Mouse (Mus musculus): ENCODE results near the gene Cptp. TPM values are rescaled to one million over a fixed set of nuclear protein-coding genes. Genes with fewer than 3 reads are reported as not detected.

The Cptp gene
- polyA plus RNA-seq, 1 experiment from 2014 or later, result 22.1 TPM

DNA sequence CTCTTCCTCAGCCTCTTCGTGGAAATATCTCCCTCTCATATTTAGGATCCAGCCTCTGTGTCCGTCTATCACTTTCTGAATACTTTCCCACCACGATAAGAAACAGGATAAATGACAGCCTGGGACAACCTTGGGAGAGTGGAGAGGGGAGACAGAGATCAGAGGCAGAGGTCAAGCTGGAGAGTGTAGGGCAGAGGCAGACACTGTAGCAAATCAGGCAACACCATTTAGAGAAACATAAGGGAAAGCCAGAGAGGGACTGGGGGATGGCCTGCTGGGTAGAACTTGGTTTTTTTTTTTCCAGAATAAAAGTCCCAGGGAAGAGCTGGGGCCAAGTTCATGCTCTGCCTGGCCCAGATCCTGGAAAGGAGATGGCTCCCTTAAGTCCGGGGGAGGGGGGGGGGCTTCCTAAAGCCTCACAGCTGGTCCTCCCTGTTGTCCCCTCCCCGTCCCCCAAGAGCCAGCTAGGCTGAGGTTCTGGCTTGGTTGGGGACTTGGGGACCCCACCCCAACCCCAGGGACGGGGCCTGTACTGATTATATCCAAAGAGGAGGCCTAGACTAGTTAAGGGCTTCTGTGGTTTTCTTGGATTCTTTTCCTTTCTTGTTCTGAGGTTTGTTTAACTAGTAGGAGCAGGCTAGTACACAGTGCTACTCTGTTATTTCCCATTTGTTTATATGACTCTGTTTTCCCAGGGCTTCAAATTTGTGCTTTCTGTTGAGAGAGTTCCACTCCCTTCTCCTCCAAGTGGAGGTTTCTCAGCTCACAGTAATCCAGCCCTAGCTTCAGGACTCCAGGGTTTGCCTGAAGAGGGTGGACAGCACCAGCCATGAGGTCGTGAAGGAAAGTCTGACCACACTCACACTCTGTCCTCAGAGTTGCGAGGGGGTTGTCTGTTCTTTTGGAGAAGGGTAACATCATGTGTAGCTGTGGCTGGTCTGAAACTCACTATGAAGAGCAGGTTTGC, 30.8 kb downstream of the Cptp start:
- no peak overlapping the region for H3K4me2 ChIP-seq (replicated peaks)
- peaks cover 21% of the 10 kb centered on the region for H3K27me3 ChIP-seq
- H3K4me3 ChIP-seq (replicated peaks), result no peak overlapping the region
- H3K27ac ChIP-seq, result no peak overlapping the region
- no peak for ATAC-seq
- H3K9ac ChIP-seq (replicated peaks), result no peak overlapping the region
- no peaks in the 10 kb centered on the region for H3K9me3 ChIP-seq
- H3K36me3 ChIP-seq, result 0 out of 2 replicates have a peak, but pooled peaks cover 6% of the 10 kb centered on the region
- H3K4me1 ChIP-seq (replicated peaks), result peaks cover 34% of the 10 kb centered on the region
- WGBS, result 62% methylated on average over 8 of the region's 8 CpGs

DNA sequence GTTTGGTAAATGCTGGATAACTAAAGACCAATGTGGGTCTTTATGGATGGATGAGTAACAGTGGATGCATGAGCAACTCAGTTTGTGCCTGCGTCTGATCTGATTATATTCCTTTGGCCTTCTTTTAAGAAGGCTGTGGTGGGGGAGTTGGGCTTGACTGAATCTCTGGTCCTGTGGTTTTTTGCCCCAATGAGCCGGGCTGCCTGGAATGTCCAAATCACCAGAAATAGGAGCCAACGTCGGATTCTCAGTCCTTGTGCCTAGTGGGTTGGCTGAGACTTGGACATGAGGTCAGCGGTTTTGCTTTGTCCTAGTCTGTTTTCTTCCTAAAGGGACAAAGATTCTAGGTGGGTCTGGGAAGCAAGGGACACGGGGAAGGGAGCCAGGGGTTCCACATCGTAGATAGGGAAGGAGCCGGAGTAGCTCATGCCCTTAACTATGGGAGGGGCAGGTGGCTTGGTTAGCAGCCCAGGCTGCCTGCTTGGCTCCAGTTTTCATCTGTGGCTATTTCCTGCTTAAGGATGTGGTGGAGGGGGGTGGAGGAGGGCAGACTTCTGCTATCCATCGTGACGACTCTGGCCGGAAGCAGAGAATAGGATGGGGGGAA, 31.7 kb downstream of the Cptp start:
- no peak overlapping the region for H3K4me3 ChIP-seq (replicated peaks)
- ATAC-seq, result no peak
- H3K9ac ChIP-seq (replicated peaks), result no peak overlapping the region
- 80% methylated on average over 11 of the region's 11 CpGs for WGBS
- H3K27me3 ChIP-seq, result peaks cover 16% of the 10 kb centered on the region
- peaks cover 43% of the 10 kb centered on the region for H3K4me1 ChIP-seq (replicated peaks)
- no peak overlapping the region for H3K27ac ChIP-seq
- no peaks in the 10 kb centered on the region for H3K9me3 ChIP-seq
- H3K4me2 ChIP-seq (replicated peaks), result no peak overlapping the region
- H3K36me3 ChIP-seq, result peaks cover 12% of the 10 kb centered on the region; the same call in 1 of the 2 replicates

DNA sequence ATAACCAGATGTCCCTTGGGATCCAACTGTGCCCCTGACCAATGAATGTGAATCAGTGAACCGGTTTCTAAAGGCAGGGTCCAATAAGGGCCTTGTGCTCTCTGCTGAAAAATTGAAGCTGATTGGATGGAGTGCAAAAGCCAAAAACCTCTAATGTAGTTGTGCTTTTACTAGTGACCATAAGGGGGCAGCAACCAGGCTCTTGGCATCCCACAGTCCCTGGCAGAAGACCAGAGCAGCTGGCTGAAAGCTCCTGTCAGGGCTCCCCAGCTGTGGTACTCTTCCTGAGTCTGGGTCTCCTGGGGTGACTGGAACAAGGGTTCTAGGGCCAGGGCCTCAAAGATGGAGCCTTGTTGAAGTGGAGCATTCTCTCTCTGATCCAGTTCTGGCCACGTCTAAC, 35.4 kb downstream of the Cptp start:
- no peaks in the 10 kb centered on the region for H3K9me3 ChIP-seq
- peak overlapping the region; percentile 44; the same call in 1 of the 2 replicates for H3K27ac ChIP-seq
- H3K4me1 ChIP-seq (replicated peaks), result peaks cover 25% of the 10 kb centered on the region
- H3K36me3 ChIP-seq, result peaks cover 12% of the 10 kb centered on the region; the same call in 1 of the 2 replicates
- no peak overlapping the region for H3K9ac ChIP-seq (replicated peaks)
- no peaks in the 10 kb centered on the region for H3K27me3 ChIP-seq
- H3K4me2 ChIP-seq (replicated peaks), result no peak overlapping the region; the same call in 1 of the 2 replicates
- H3K4me3 ChIP-seq (replicated peaks), result no peak overlapping the region
- 41% methylated on average over 2 of the region's 2 CpGs for WGBS
- ATAC-seq, result peak; percentile 41; the same call in 1 of the 2 replicates

DNA sequence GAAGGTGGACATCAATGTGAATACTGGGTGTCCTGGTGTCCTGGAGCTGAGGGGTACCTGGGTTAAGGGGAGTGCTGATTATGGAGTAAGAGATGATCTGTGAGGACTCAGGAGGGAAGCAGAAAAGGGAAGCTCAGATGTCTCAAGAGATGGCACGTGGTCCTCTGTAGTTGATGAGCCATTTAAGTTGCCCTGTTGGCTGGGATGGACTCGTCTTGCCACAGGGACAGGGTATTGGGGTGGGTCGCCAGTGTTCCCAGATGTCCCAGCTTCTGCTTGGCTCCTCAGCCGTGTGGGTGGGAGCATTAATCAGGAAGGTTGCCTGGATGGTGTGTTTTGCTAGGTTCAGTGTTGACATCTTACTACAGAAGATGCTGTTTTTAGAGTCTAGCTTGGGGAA, 36.0 kb downstream of the Cptp start:
- no peak overlapping the region for H3K27ac ChIP-seq
- ATAC-seq, result no peak
- no peak overlapping the region; the same call in 1 of the 2 replicates for H3K4me2 ChIP-seq (replicated peaks)
- peaks cover 25% of the 10 kb centered on the region for H3K4me1 ChIP-seq (replicated peaks)
- H3K9me3 ChIP-seq, result no peaks in the 10 kb centered on the region
- 90% methylated on average over 4 of the region's 4 CpGs for WGBS
- no peaks in the 10 kb centered on the region for H3K27me3 ChIP-seq
- peak overlapping the region; percentile 92; the same call in 1 of the 2 replicates for H3K4me3 ChIP-seq (replicated peaks)
- peaks cover 12% of the 10 kb centered on the region; the same call in 1 of the 2 replicates for H3K36me3 ChIP-seq
- H3K9ac ChIP-seq (replicated peaks), result no peak overlapping the region

DNA sequence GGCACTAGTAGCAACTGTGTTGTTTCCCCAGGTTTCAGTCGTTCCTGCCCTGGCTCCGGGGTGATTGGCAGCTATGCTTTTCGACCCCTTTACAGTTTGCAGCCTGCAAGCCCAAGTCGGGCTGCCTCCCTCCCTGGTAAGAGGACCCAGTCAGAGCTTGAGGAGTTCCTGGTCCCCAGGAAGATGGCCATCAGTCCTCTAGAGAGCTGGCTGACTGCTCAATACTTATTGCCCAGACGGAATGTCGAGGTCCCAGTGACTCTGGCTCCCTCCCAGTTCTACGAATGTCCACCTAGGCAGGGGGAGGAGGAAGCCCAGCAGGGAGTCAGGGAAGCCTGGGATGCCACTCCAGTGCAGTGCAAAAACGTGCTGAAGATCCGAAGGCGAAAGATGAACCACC, 36.9 kb downstream of the Cptp start:
- Histone ChIP-seq H3K27me3 (no peaks in the 10 kb centered on the region), H3K27ac (no peak overlapping the region), H3K9me3 (no peaks in the 10 kb centered on the region), H3K36me3 (peaks cover 20% of the 10 kb centered on the region), H3K4me2 (replicated peaks) (peak overlapping the region; percentile 96), H3K9ac (replicated peaks) (peak overlapping the region; percentile 90), H3K4me3 (replicated peaks) (peak overlapping the region; percentile 92), H3K4me1 (replicated peaks) (peaks cover 25% of the 10 kb centered on the region)
- 60% methylated on average over 10 of the region's 10 CpGs for WGBS
- no peak for ATAC-seq

DNA sequence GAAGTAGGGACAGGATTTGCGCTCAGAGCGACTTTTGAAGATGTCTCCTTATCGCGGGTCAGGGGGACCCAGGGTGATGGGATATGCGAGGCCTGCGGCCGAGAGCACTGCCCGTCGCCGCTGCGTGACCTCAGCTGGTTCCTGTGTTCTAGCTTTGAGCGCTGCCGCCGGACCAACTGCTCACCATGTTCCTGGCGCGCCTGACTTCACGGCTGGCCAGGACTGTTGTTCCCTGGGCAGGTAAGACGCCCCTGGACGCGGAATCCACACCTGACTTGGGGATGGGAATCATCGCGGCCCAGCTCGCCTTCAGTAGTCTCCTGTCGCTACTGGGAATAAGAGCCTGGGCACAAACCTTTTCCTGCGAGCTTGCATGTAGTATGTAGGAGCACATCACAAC, 37.4 kb downstream of the Cptp start:
- H3K4me1 ChIP-seq (replicated peaks), result peaks cover 25% of the 10 kb centered on the region
- ATAC-seq, result no peak; the same call in 1 of the 2 replicates
- H3K4me3 ChIP-seq (replicated peaks), result peak overlapping the region; percentile 92
- WGBS, result 1% methylated on average over 25 of the region's 25 CpGs
- H3K9me3 ChIP-seq, result no peaks in the 10 kb centered on the region
- peak overlapping the region; percentile 90 for H3K9ac ChIP-seq (replicated peaks)
- peaks cover 22% of the 10 kb centered on the region for H3K36me3 ChIP-seq
- H3K27me3 ChIP-seq, result no peaks in the 10 kb centered on the region
- H3K4me2 ChIP-seq (replicated peaks), result peak overlapping the region; percentile 96
- H3K27ac ChIP-seq, result peak overlapping the region; percentile 87

DNA sequence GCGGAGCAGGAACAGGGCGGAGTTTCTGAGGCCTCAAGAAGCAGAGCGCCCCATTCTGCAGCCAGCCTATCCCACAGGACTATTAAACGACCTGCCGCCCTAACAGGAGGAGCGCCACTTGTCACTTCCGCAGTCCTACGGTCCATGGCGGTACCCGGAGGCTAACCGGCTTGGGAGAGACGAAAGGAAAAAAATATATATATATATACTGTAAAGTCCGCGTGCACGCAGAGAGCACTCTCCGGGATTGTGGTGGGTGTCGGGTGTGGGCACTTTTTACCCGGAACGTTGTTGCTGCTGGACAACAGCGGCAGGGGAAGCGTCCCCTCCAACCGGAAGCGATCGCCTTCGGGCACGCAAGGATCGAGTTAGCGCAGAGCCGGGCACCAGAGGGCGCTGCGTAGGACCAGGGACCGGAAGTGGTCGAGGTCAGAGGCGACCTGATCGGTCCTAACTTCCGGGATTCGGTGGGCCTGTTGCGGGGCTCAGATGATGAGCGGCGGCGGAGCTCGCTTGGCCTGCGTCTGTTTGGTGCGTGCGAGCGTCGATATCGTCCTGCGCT, 38.0 kb downstream of the Cptp start, which contains the start of gene Aurkaip1:
TSS of gene Aurkaip1 (plus strand) at position 68 of the 562 bp plus-strand sequence.
- H3K4me1 ChIP-seq (replicated peaks), result peaks cover 25% of the 10 kb centered on the region
- WGBS, result 0% methylated on average over 49 of the region's 49 CpGs
- ATAC-seq, result peak; percentile 95
- peak within 1 kb of the TSS; percentile 90 for H3K9ac ChIP-seq (replicated peaks)
- no peaks in the 10 kb centered on the region for H3K9me3 ChIP-seq
- peak within 1 kb of the TSS; percentile 87 for H3K27ac ChIP-seq
- H3K36me3 ChIP-seq, result peaks cover 27% of the 10 kb centered on the region
- H3K4me2 ChIP-seq (replicated peaks), result peak within 1 kb of the TSS; percentile 96
- no peaks in the 10 kb centered on the region for H3K27me3 ChIP-seq
- peak within 1 kb of the TSS; percentile 92 for H3K4me3 ChIP-seq (replicated peaks)

DNA sequence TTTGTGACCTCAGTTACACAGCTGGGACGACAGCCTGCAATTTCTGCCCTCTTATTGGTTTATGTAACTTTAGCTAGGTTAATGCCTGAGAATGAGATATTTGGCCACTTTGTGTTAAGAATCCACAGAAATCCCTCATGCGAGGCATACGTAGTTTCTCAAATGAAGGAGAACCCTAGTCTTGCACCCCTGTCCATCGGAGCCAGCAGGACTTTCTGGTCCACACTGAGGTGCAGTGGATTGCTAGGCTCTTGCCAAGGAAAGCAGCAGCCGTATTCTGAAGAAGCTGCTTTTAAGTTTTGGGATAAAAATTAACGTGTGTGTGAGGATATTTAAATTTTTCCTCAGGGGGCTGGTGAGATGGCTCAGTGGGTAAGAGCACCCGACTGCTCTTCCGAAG, 38.6 kb downstream of the Cptp start:
- H3K36me3 ChIP-seq, result peaks cover 27% of the 10 kb centered on the region
- H3K4me2 ChIP-seq (replicated peaks), result peak overlapping the region; percentile 96
- 58% methylated on average over 8 of the region's 8 CpGs for WGBS
- ATAC-seq, result no peak
- no peaks in the 10 kb centered on the region for H3K9me3 ChIP-seq
- peak overlapping the region; percentile 92 for H3K4me3 ChIP-seq (replicated peaks)
- H3K9ac ChIP-seq (replicated peaks), result 0 out of 2 replicates have a peak overlapping the region, but pooled peaks have one; percentile 41
- peaks cover 25% of the 10 kb centered on the region for H3K4me1 ChIP-seq (replicated peaks)
- H3K27ac ChIP-seq, result peak overlapping the region; percentile 87
- H3K27me3 ChIP-seq, result no peaks in the 10 kb centered on the region

DNA sequence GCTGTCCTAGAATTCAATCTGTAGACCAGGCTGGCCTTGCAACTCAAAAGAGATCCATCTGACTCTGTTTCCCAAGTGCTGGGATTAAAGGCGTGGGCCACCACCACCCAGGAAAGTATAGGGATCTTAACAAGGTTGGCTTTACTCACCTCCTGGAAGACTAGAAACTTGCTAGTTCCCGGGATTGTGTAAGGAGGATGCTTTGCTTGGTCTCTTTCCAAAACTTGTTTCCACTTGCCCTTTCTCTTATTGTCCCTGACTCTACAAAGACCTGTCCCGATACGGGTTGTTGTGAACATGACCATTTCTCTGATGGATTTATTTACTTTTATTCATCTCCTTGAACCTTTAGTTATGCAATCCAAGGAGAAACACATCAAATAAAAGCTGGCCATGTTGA, 39.4 kb downstream of the Cptp start:
- ATAC-seq, result no peak
- no peak overlapping the region for H3K9ac ChIP-seq (replicated peaks)
- no peak overlapping the region for H3K27ac ChIP-seq
- H3K4me1 ChIP-seq (replicated peaks), result peaks cover 25% of the 10 kb centered on the region
- H3K9me3 ChIP-seq, result no peaks in the 10 kb centered on the region
- H3K36me3 ChIP-seq, result peaks cover 34% of the 10 kb centered on the region
- H3K4me2 ChIP-seq (replicated peaks), result no peak overlapping the region
- no peak overlapping the region for H3K4me3 ChIP-seq (replicated peaks)
- WGBS, result 98% methylated on average over 4 of the region's 4 CpGs
- no peaks in the 10 kb centered on the region for H3K27me3 ChIP-seq

DNA sequence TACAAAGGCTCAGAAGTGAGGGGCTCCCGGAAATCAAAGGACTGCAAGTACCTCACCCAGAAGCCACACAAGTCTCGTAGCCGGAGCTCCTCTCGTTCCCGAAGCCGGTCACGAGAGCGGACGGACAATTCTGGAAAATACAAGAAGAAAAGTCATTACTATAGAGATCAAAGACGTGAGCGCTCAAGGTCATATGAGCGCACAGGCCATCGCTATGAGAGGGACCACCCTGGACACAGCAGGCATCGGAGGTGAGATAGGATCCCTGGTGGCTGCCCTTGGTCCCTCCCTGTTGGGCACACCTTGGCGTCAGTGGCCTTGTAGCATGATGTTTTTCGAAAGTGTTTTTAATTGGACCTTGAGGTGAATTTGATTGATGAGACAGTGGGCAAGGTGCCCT, 45.8 kb downstream of the Cptp start:
- Histone ChIP-seq H3K9ac (replicated peaks) (no peak overlapping the region), H3K4me1 (replicated peaks) (no peaks in the 10 kb centered on the region), H3K4me3 (replicated peaks) (no peak overlapping the region), H3K27ac (no peak overlapping the region), H3K9me3 (no peaks in the 10 kb centered on the region), H3K36me3 (peaks cover 86% of the 10 kb centered on the region), H3K27me3 (no peaks in the 10 kb centered on the region), H3K4me2 (replicated peaks) (no peak overlapping the region)
- 97% methylated on average over 16 of the region's 16 CpGs for WGBS
- ATAC-seq, result no peak

DNA sequence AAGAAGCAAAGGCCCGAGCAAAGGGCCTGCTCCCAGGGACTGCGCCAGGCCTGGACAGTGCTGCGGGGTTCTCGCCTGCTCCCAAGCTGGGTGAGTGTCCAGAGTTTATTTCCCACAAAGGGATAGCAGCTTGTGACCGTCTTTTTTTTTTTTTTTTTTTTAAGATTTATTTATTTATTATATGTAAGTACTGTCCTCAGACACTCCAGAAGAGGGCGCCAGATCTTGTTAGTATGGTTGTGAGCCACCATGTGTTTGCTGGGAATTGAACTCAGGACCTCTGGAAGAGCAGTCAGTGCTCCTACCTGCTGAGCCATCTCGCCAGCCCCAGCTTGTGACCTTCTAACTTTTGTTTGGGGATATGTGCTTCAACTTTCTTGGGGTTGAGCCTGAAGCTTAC, 48.2 kb downstream of the Cptp start:
- ATAC-seq, result no peak
- H3K27ac ChIP-seq, result no peak overlapping the region
- H3K4me3 ChIP-seq (replicated peaks), result no peak overlapping the region
- no peak overlapping the region for H3K4me2 ChIP-seq (replicated peaks)
- no peaks in the 10 kb centered on the region for H3K27me3 ChIP-seq
- no peaks in the 10 kb centered on the region for H3K4me1 ChIP-seq (replicated peaks)
- no peak overlapping the region for H3K9ac ChIP-seq (replicated peaks)
- 77% methylated on average over 7 of the region's 7 CpGs for whole genome bisulfite sequencing
- H3K36me3 ChIP-seq, result peaks cover 93% of the 10 kb centered on the region
- H3K9me3 ChIP-seq, result no peaks in the 10 kb centered on the region

DNA sequence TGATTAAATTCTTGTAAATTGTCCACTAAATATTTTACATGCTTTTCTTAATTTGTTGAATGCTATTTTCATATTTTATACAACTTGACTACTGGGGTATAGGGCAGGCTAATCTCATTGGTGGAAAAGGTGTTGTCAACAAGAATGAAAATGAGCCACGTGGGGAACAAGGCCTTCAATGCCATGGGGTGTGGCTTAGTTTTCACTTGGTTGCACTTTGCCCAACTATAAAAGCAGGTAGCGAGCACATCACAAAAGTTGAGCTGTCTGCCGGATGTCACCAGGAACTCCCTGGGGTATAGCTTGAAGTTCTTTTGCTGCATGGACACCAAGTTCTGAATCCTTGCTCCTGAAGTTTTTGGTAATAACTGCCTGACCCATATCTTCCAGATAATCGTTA, 51.7 kb downstream of the Cptp start:
- no peaks in the 10 kb centered on the region for H3K27me3 ChIP-seq
- H3K4me1 ChIP-seq (replicated peaks), result peaks cover 18% of the 10 kb centered on the region
- no peaks in the 10 kb centered on the region for H3K9me3 ChIP-seq
- H3K27ac ChIP-seq, result no peak overlapping the region
- WGBS, result 79% methylated on average over 4 of the region's 4 CpGs
- H3K9ac ChIP-seq (replicated peaks), result no peak overlapping the region
- H3K4me2 ChIP-seq (replicated peaks), result no peak overlapping the region
- H3K36me3 ChIP-seq, result peaks cover 83% of the 10 kb centered on the region
- ATAC-seq, result no peak
- H3K4me3 ChIP-seq (replicated peaks), result no peak overlapping the region

Measured in midbrain, embryonic 13.5 days (tissue).